Mouse (Mus musculus) naive thymus-derived CD4-positive, alpha-beta T cell, adult 2 months (primary cell): ENCODE measurements around the gene Flt1.

Source experiments
- DNase-seq: peaks from one replicate; pipeline ENCODE4 v3.0.0-alpha.2; 2011; ENCODE audit warnings: low read depth

Gene Flt1

GRCm38 (mm10) chr5:147668637-147669344 is 57.0 kb downstream of the Flt1 start:
- DNase-seq: no peak

GRCm38 (mm10) chr5:147665946-147666345 is 59.9 kb downstream of the Flt1 start:
- DNase-seq: no peak

- no peak for DNase-seq
These were observed 60.4 kb downstream of the Flt1 start for GRCm38 (mm10) chr5:147665381-147665780.

- no peak for DNase-seq
These were observed 65.9 kb downstream of the Flt1 start for GRCm38 (mm10) chr5:147659909-147660308.

GRCm38 (mm10) chr5:147657882-147658855 is 67.6 kb downstream of the Flt1 start:
- DNase-seq: no peak

GRCm38 (mm10) chr5:147655761-147656160 is 70.0 kb downstream of the Flt1 start:
- DNase-seq: no peak

- DNase-seq: no peak
These were observed 74.6 kb downstream of the Flt1 start for GRCm38 (mm10) chr5:147651233-147651632.

GRCm38 (mm10) chr5:147646351-147646929 is 79.4 kb downstream of the Flt1 start:
- DNase-seq: no peak

- no peak for DNase-seq
These were observed 80.7 kb downstream of the Flt1 start for GRCm38 (mm10) chr5:147645001-147645645.

- no peak for DNase-seq
These were observed 84.4 kb downstream of the Flt1 start for GRCm38 (mm10) chr5:147641452-147641851.

- no peak for DNase-seq
These were observed 85.9 kb downstream of the Flt1 start for GRCm38 (mm10) chr5:147639940-147640339.

- no peak for DNase-seq
These were observed 89.1 kb downstream of the Flt1 start for GRCm38 (mm10) chr5:147636676-147637075.

GRCm38 (mm10) chr5:147635883-147636282 is 89.9 kb downstream of the Flt1 start:
- no peak for DNase-seq

- DNase-seq: no peak
These were observed 91.8 kb downstream of the Flt1 start for GRCm38 (mm10) chr5:147634016-147634415.

GRCm38 (mm10) chr5:147632716-147633115 is 93.1 kb downstream of the Flt1 start:
- DNase-seq: no peak

GRCm38 (mm10) chr5:147630426-147631290 is 95.2 kb downstream of the Flt1 start:
- DNase-seq: no peak

- DNase-seq: no peak
These were observed 98.9 kb downstream of the Flt1 start for GRCm38 (mm10) chr5:147626944-147627343.

- DNase-seq: no peak
These were observed 102.1 kb downstream of the Flt1 start for GRCm38 (mm10) chr5:147623747-147624146.

- DNase-seq: no peak
These were observed 105.6 kb downstream of the Flt1 start for GRCm38 (mm10) chr5:147620178-147620577.

GRCm38 (mm10) chr5:147618243-147618642 is 107.6 kb downstream of the Flt1 start:
- no peak for DNase-seq

- no peak for DNase-seq
These were observed 109.4 kb downstream of the Flt1 start for GRCm38 (mm10) chr5:147616450-147616849.
